Mouse (Mus musculus): Measurements from ENCODE around the gene Slc35c2.

Slc35c2 gene

DNA sequence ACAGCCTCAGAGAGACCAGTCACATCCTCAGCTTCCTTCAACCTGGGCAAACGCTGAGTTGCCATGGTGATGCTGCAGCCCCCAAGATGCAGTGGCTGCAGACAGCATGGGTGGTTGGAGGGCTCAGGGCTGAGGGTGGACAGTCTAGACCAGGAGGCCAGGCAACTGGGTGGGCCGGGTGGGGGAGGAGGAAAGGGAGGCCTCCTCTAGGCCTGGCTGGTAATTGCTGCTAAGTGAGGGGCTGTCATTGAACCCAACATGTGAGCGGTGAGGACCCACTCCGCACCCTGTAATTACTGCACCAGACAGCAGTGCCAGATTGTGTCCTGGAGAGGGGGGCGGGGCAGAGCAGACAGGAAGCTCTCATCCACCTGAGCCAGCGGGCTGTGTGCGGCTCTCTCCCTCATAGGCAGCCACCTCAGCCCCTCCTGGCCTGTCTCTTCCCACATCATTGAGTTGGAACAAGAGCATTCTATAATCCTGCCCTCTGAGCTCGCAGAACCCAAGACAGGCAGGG lies 12.5 kb downstream of the Slc35c2 start:
- DNase-seq (ENCODE audit: low read depth) = no peak

DNA sequence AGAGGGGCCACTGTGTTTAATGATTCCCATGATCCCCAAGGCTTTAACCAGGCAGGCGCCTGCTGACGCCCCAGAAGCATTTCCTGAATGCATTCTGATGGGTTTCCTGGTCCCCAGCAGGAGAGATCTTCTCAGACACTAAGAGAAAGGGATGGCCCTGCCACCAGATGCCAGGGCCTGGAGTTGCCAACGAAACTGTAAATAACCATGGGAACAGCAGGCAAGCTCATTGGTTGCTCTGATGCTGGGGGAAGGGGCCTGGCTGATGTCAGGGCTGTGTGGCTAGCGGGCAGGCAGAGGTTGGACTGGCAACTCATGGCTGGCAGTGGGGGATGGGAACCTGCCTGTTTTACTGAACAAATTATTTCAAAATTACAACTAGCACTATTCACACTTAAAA lies 14.1 kb downstream of the Slc35c2 start:
- no peak for DNase-seq (ENCODE audit: low read depth)

DNA sequence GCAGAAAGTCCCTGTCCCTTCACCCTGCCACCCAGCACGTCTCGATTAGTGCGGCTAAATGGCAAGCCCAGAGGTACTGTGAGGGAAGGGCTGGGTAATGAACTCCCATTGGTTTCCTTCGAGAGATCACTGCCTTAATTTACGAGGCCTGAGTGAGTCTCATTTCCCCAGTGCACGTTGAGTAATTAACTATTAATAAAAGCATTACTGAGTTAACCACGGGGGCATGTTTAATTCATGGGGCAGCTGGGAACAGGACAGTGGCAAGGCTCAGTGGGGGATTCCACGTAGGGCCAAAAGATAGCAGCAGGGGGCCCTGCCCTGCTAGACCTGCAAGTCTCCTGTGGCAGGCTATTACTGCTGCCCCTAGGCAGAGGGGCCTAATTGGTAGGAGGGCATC lies 16.3 kb downstream of the Slc35c2 start:
- no peak for DNase-seq (ENCODE audit: low read depth)

DNA sequence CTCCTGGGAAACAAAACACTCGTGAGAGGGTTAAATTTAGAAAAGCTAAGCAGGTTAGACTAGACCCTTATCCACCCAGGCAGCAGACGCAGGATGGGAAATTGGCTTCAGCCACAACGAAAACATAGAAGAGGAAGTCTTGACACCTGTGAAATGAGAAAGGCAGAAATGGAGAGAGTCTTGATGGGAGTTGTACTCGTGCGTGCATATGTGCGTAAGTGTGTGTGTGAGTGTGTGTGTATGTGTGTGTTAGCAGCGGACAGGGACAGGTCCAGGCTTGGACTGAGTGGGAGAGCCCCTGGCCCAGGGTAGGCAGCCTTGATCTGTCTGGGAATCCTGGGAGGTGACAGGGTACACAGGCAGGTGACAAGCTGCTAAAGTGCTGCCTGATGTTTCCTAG lies 16.8 kb downstream of the Slc35c2 start:
- DNase-seq (ENCODE audit: low read depth) = no peak

DNA sequence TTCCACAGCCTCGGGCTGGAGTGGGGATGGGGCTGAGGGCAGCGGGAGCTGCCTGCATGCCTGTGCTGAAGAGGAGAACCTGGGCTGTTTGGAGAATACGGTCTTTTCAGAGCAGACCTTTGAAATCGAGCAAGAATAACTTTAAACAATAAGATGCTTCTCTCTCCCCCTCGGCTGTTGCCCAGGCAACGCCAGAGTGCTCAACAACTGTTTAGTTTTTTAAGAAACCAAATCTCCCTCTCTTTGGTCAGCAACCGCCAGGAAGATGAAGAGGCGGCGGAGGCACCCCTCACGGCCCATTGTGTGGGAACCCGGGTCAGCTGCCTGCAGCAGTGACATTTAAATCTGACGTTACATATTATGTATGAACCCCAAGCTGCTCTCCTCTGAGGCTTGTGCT lies 20.9 kb downstream of the Slc35c2 start:
- peak; percentile 14 for DNase-seq (ENCODE audit: low read depth)

DNA sequence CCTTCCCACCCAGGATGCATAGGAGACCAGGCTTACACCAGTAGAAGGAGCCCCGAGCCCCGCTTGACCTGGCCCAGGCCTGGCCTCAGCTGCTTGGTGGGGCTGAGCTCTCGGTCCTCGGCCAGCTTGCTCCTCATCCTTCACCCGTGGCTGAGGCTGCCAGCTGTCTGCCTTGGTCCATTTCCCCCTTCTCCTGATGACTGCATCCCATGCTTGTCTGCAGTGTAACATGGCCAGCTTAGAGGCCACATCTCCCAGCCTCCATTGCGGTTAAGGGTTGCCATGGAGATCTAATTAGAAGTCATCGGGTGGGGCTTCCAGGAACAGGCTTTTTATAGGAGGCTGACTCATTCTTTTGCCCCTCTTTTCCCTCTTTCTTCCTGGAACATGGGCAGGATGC lies 23.8 kb downstream of the Slc35c2 start:
- peak; percentile 82 for DNase-seq (ENCODE audit: low read depth)

DNA sequence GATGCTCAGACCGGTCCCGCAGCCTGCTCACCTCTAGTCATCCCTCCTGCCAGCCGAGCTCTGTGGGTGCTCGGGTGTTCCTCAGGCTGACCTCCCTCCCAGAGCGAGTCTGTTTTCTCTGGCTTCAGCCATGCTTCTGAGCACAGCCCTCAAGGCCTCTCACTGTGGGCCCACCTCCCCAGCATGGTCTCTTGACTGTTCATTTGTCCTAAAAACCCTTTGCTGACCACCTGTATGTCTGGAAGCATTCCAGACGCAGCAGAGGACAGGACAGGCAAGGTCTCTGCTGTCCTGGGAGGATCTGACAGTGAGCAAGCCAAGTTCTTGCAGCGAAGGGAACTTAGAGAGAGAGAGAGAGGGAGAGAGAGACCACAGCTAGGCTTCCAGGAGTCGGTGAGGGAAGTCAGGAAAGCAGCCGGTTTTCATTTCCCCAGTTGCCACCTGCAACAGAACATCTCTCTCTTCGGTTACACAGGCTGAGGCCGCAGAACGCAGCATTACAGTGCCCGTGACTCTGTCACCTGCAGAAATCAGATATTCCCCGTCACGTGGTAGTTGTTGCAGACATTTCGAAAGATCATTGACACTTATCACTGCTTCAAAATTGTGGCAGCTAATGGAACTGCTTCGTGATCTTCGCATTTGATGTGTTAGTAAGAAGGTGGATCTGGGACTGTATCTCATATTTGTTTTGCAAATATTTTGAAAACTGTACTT lies 25.2 kb downstream of the Slc35c2 start:
- DNase-seq (ENCODE audit: low read depth) = no peak

DNA sequence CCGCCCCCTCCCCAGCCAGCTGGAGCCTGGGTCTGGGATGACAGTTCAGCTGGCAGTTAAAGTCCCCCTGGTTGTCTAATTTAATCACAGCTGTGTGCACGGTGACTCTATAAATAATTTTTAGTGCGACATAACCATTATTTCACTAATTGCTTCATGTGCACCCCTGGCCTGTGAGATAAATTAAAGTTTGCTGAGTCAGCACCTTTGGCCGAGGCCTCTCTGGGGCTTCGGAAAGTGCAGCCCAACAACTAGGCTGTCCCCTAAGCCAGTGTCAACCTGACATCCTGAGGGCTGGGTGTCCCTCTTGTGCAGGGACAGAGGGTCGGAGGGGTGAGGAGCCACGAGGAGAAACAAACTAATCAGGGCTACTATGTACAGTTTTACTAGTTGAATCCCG lies 27.8 kb downstream of the Slc35c2 start:
- DNase-seq (ENCODE audit: low read depth) = no peak

DNA sequence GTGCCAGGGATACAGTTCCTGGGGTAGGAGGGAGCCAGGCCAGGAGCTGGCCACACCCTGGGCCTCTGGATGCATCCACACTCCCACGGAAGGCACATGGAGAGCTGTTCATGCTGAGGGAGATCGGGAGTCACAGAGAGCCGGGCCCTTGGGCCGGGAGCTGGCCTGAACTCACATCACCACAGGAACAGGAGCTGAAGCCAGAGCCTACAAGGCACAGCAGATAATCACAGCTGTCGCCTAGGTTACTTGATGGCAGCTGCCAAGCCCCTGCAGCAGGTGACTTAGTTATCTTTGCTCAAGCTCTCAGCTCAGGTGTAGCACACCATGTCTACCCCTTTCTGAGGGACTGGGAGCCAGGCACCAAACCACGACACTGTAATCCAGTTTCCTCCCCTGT lies 29.3 kb downstream of the Slc35c2 start:
- DNase-seq (ENCODE audit: low read depth) = no peak

DNA sequence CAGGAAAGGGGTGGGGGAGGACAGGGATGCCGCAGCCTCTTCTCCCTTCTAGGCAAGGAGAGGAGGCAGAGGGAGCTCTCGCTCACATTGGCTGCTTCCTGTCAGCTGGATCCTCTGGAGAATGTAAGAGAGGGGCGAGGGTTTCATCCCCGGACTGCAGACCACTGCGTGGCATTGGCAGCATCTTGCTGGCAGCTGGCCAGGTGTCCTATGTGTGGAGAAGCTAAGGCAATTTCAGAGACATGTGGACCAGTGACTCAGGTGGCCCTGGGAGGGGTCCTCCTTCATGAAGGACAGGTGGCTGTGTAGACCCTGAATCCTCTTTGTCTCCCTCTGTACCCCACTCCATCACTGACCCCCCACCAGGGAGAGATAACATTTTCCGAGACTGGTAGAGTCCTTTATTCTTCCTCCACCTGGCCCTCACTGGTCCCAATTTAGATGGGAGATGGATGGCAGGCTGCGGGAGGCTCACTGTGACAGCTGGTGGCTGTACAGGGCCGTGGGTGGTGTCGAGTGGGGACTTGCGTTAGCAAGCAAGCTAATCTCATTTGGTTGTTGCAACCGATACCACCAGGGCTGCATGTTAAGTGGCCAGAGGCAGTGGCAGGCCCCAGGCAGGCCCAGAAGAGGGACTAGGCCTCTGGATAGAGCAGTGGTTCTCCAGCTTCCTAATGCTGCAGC lies 30.4 kb downstream of the Slc35c2 start:
- DNase-seq (ENCODE audit: low read depth) = no peak

DNA sequence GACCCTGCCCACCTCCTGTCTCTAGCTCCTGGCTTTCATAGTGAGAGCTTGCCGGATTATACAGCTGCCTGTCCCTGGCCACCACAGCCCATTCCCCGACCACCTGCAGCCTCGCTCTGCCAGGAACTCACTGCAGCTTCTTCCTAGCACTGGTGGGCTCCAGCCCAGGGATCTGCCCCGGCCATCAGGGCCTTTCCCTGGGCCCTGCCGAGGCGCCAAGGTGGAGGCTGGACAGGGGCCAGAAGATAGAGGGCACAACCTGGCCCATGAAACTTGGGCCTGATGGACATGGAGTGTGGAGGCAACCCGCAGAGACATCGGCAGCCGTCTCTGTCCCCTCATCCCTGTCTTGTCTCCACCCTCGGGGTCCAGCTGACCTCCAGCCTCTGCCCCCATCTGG lies 31.5 kb downstream of the Slc35c2 start:
- DNase-seq (ENCODE audit: low read depth) = no peak

DNA sequence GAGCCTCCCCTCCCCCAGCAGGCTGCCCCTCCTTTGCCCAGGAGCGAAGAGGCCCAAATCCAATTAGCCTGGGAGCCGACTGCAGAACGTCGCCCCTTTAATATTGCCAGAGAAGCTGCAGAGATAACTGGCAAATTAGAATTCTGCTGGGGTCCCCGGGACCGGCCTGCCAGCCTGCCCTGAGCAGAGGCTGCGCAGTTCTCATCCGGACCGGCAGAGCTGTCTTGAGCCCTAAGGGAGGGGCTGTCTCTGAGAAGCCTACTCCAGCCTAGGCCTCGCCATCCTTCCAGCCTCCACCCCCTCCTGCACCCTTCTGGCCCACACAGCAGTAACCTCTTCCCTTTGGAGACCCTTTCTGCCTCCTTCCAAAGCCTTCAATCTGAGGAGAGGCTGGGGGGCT lies 33.8 kb downstream of the Slc35c2 start:
- no peak for DNase-seq (ENCODE audit: low read depth)

DNA sequence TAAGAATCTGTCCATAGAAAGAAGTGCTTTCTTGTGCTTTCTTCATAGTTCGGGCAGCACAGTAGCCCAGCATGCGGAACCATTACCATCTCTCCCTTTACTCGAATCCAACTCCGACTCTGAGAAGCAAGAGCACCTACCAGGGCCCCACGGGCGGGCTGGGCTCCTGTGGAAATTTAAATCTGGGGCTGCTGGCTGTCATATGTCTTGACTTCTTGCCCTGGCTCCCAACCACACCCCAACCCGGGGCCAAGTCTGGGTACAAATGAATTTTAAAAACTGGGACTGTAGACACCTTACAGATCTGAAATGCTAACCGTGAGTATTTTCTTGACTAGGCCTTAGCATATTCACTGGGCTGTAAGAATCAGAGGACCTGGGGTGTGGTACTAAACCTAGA lies 34.4 kb downstream of the Slc35c2 start:
- DNase-seq (ENCODE audit: low read depth) = no peak

DNA sequence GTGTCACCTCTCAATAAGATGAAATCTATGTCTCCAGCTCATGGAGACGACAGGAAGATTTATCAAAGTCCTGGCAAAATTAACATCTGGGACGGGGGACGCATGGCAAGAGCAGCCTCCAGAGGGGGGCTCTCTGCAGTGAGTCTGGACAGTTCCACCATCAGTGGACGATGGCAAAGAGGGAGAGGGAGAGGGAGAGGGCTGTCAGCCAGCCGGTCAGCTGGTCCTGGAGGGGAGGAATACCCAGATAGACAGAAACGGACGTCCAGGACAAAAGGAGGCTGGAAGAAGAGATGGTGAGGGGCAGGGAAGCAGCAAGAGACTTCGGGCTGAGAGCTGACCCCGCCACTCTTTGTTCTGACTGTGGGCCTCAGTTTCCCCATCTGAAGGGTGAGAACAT lies 34.9 kb downstream of the Slc35c2 start:
- DNase-seq (ENCODE audit: low read depth) = no peak

DNA sequence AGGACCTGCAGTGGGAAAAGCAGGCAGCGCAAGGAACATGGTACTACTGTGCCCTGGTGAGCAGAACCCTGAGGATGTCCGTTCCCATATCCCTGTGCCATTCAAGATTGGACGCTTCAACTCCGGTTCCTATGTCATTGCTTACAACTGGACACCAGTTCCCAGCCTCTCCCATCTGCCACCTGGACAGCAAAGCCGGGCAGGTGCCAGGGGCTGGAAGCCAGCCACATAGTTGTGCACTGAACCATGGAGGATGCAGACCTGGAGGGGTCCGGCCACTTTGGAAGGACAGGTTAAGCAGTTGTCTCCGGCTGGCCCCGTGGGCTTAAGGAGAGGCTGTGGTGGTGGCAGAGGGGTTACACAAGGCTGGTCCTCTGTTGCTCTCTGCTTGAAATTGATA lies 35.3 kb downstream of the Slc35c2 start:
- DNase-seq (ENCODE audit: low read depth) = no peak

DNA sequence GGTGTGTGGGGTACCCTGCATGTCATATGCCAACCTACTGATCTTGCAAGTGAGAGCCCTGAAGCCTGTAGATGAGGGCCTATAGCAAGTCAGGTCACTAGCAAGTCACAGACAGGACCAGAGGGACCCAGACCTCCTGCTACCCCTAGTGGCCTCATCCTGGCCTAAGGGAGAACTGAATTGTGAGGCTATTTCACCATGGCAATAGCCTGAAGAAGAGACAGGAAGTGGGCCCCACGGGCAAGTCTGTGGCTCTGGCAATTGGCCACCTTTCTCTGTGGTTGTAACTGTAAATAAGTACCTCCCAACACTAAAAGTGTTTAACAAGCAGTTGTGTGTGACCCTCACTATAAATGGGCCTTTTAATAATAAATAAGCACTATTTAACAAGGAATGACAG lies 36.8 kb downstream of the Slc35c2 start:
- peak; percentile 26 for DNase-seq (ENCODE audit: low read depth)

DNA sequence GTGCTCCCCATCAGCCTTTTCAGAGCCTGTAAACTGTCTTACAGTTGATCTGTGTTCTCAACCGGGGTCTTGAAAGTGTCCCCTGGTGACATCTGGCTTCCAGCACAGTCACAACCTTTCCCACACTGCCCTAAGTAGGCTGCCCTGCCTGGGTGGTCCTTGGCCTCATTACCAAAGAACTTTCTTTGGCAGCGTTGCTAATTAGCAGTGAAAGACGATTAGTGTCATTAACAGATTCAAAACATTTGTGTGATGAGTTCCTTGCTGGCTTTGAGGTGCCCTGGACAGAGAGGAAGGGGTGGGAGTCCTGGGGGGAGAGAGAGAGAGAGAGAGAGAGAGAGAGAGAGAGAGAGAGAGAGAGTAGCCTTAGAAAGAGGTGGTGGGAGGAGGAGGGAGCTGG lies 38.7 kb downstream of the Slc35c2 start:
- no peak for DNase-seq (ENCODE audit: low read depth)

DNA sequence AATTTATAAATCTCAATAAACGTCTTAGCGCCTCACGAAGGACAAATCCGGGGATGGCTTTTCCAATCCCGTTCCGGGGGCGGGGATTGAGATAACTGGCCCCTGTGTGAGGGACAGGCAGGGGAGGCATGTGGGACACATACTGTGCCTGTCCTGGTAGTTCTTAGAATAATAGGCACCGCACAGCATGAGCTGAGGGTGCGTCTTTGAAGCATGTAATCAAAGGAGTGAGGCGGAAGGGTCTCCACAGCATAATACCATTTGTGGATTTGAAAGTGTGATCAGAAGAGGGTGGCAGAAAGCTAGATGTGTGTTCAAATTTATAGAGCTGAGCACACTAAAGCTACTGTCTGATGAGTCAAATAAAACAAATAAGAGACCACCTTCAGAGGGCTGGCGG lies 41.3 kb downstream of the Slc35c2 start:
- DNase-seq (ENCODE audit: low read depth) = no peak

DNA sequence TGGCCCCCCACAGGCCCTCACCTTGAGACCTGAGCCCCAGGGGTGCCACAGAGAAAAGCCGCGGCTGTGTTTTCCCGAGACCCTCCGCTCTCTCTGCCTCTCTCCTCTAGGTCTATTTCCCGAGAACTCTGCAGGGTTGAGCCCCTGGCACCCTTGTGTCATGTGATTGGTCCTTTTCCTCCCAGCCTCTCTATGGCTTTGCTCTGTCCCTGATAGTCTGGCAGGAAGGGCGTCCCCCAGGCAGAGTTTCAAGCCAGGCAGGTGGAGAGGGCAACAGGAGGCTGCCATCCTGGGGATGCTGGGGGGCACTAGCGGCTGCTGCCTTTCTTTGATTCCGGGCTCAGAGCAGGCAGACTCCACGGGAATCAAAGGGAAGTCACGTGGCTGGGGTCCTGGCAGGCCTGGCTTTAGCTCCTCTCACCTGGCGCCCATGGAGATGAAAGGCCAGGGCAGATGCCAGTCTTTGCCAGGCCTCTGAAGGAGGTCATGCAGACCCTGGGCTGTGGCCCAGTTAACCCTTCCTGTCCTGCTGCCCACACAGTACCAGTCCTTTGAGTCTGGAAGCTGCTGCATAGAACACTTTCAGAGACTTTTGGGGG lies 44.4 kb downstream of the Slc35c2 start:
- DNase-seq (ENCODE audit: low read depth) = no peak

DNA sequence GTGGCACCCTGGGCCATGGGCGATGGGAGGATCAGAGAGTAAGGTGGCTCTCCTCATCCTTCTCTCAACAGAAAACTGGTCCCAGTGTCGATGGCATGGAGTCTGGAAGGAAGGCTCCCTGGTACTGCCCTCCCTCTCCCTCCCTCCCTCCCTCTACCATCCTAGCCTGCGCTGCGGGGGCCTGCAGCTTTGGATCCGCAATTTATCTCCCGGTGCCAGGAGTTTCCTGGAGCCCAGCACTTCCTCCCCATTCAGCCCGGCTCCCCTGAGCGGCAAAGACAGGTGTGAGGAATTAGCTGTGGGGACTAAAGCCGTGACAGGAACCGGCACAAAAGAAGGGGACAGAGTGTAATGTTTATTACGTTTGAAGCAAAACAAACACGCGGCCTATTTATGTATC lies 45.1 kb downstream of the Slc35c2 start:
- DNase-seq (ENCODE audit: low read depth) = no peak

DNA sequence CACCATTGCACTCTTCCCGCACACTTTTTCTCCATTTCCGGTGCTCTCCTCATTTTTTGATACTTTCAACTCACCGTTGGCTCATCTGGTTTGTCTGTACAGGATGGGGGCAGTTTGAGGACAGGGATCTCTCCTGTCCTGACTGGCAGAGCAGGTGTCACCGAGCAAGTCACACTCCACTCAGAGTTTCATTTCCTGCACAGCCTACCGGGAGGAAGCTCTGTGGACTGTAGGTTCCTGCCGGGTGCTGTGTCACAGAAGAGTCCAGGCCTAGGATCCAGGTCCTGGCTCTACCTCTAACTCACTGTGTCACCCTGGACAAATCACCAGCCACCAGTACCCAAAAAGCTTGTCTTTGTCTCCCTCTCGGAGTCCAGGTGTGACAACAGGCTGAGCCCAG lies 45.9 kb downstream of the Slc35c2 start:
- no peak for DNase-seq (ENCODE audit: low read depth)

DNA sequence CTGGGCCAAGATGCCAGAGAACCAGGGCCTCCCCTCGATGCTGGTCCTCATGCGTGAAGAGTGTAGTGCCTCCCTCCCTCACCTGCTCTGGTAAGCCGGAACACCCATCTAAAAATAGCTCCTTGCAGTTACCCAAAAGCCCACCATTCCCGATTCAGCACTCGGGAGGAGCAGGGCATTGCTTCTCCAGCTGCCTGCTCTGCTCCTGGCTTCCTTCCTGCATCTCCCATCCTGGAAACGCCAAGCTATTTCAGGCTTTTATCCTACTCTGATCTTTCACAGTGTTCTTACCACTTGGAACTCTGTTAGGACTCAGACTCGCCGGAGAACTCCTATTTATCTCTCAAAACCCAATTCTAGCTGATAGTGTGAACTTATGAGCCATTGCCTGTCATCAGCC lies 47.3 kb downstream of the Slc35c2 start:
- DNase-seq (ENCODE audit: low read depth) = no peak

DNA sequence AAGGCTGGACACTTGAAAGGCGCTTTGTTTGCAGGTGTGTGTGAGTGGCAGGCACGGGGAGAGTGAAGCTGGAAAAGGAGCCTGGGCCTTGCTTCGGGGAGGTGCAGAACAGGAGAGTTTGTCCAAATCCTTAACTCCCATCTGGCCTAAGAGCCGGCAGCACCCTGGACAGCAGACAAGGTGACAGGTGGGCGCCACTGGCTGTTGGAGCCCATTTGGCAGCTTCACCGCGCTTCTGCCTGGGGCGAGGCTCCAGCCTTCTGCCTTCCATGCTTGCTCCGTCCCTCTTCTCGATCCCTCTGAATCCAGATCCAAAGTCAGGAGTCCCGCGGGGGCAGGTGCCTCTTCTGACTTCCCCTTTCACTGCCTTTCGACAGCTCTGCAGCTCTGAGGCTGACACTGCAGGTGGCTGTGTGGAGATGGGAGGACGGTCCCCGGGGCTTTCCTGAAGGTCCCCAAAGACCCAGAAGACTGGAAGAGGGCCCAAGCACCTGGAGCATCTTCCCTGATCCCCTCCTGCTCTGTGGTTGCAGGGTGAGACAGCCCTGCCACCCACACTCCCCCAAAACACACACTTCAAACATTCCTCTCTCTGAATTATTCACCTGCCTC lies 48.0 kb downstream of the Slc35c2 start:
- DNase-seq (ENCODE audit: low read depth) = peak; percentile 34
